Mouse (Mus musculus): Measurements from ENCODE around the gene Hist1h2bp. TPM values are rescaled to one million over a fixed set of nuclear protein-coding genes. Genes with fewer than 3 reads are reported as not detected.
A peak's percentile ranks its signal among the peaks of the same experiment; 100 is the strongest.
"Not testable (repeated sequence)": the region's sequence is repeated elsewhere in the genome, so short reads cannot be mapped to it uniquely, and the experiment has no call there.

The Hist1h2bp gene
- polyA plus RNA-seq (2015; fragmentation: Nextera tagmentation; extraction: Ambion mirVana) = 2.0 TPM in 1 of 2 replicates, not detected in the other

DNA sequence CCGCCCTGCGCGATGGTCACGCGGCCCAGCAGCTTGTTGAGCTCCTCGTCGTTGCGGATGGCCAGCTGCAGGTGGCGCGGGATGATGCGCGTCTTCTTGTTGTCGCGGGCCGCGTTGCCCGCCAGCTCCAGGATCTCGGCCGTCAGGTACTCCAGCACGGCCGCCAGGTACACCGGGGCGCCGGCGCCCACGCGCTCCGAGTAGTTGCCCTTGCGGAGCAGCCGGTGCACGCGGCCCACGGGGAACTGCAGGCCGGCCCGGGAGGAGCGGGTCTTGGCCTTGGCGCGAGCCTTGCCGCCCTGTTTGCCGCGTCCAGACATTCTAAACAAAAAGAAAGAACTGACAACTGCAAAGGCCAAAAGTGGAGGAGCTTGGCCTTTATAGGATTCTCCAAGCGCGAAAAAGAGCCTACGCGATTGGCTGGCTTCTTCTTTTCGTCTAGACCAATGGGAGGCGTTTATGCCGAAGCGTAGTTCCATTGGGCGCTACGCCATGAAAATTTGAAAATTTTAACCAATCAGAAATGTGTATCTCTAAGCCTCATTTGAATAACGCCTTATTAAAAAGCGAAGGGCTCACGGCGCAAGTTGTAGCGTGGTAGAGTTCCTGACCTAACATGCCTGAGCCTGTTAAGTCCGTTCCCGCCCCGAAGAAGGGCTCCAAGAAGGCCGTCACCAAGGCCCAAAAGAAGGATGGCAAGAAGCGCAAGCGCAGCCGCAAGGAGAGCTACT, at the start of gene Hist1h2bp, which contains the start of gene Hist1h2an:
Hist1h2bp (plus strand) TSS at position 563 of the 731 bp plus-strand sequence.
Hist1h2an (minus strand) TSS at position 320 of the 731 bp plus-strand sequence.
- not testable (repeated sequence) for H3K9me3 ChIP-seq (ENCODE audit: control insufficient read depth, low read length); H3K36me3 ChIP-seq (ENCODE audit: control insufficient read depth, insufficient read depth); H3K27me3 ChIP-seq (replicated peaks; ENCODE audit: control insufficient read depth, insufficient read depth, low read length)
- Histone ChIP-seq H3K27ac (ENCODE audit: low read length) (peak within 1 kb of the TSS; percentile 74), H3K9ac (replicated peaks; ENCODE audit: low read depth, low read length) (peak within 1 kb of the TSS; percentile 52), H3K4me1 (replicated peaks; ENCODE audit: control insufficient read depth, insufficient read depth, low read length) (peaks cover 36% of the 10 kb centered on the region), H3K4me2 (ENCODE audit: low read length) (peak within 1 kb of the TSS; percentile 57), H3K4me3 (replicated peaks; ENCODE audit: low read length) (peak within 1 kb of the TSS; percentile 44)
- ATAC-seq = peak; percentile 91
- WGBS = under 1% methylated on average over 32 of the region's 63 CpGs

DNA sequence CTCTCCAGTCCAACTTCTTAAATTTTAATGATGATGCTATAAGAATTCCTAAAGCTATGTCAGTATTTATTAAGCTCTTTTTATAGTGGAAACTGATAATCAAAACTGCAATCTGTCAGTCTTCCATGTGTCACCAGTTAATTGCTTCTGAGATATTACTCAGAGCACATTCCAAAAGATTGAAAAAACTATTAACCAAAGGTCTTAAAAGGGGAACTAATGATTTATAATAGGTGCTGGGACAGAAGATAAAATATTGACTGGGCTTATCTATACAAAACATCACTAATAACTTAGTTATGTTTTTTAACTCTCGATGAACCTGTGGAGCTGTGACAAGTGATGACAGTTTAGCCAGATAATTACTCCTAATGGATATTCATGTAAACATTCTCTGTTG, 42.3 kb upstream of the Hist1h2bp start:
- no peaks in the 10 kb centered on the region for H3K9me3 ChIP-seq (ENCODE audit: control insufficient read depth, low read length)
- no peak overlapping the region for H3K4me2 ChIP-seq (ENCODE audit: low read length)
- no peaks in the 10 kb centered on the region for H3K27me3 ChIP-seq (replicated peaks; ENCODE audit: control insufficient read depth, insufficient read depth, low read length)
- peaks cover 10% of the 10 kb centered on the region for H3K4me1 ChIP-seq (replicated peaks; ENCODE audit: control insufficient read depth, insufficient read depth, low read length)
- H3K4me3 ChIP-seq (replicated peaks; ENCODE audit: low read length) = no peak overlapping the region
- 87% methylated on average over 1 of the region's 1 CpGs for WGBS
- no peak overlapping the region for H3K9ac ChIP-seq (replicated peaks; ENCODE audit: low read depth, low read length)
- H3K36me3 ChIP-seq (ENCODE audit: control insufficient read depth, insufficient read depth) = no peaks in the 10 kb centered on the region
- no peak for ATAC-seq
- H3K27ac ChIP-seq (ENCODE audit: low read length) = no peak overlapping the region

DNA sequence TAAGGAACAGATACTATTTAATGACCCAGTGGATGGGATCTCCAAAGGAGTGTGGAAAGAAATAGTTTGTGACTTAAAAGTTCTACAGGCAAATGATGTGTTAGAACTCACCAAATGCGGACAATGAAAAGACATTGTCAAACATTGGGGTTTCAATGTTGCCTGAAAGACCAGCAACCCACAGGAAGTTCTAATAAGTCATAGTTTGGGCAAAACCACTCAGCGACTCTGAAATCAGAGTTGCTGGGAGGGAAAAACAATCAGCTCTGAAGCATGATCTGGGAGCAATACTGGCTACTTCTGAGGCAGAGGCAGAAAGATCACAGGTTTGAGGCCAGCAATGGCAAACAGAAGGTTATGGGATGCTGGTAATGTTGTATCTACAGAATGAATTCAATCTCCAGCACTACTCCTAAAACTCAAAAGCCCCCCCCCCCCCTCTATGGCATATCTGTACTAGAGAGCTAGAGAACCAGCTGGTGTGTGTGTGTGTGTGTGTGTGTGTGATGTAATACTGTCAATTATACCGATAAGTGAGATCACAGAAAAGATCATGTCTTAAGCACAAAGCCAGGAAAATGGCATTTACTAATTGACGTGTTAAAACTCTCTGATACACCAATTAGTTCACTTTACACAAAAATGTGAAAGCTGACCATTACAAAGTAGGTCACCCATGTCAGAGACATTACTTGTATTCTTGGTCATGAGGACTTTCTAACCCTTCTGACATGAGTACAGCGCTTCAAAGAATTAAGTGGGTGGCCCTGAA, 37.7 kb upstream of the Hist1h2bp start:
- WGBS = 3% methylated on average over 5 of the region's 5 CpGs
- H3K4me2 ChIP-seq (ENCODE audit: low read length) = peak overlapping the region; percentile 82
- H3K9ac ChIP-seq (replicated peaks; ENCODE audit: low read depth, low read length) = peak overlapping the region; percentile 63
- H3K9me3 ChIP-seq (ENCODE audit: control insufficient read depth, low read length) = no peaks in the 10 kb centered on the region
- H3K4me3 ChIP-seq (replicated peaks; ENCODE audit: low read length) = peak overlapping the region; percentile 70
- no peaks in the 10 kb centered on the region for H3K27me3 ChIP-seq (replicated peaks; ENCODE audit: control insufficient read depth, insufficient read depth, low read length)
- H3K4me1 ChIP-seq (replicated peaks; ENCODE audit: control insufficient read depth, insufficient read depth, low read length) = peaks cover 18% of the 10 kb centered on the region
- ATAC-seq = no peak
- no peaks in the 10 kb centered on the region for H3K36me3 ChIP-seq (ENCODE audit: control insufficient read depth, insufficient read depth)
- peak overlapping the region; percentile 92 for H3K27ac ChIP-seq (ENCODE audit: low read length)

DNA sequence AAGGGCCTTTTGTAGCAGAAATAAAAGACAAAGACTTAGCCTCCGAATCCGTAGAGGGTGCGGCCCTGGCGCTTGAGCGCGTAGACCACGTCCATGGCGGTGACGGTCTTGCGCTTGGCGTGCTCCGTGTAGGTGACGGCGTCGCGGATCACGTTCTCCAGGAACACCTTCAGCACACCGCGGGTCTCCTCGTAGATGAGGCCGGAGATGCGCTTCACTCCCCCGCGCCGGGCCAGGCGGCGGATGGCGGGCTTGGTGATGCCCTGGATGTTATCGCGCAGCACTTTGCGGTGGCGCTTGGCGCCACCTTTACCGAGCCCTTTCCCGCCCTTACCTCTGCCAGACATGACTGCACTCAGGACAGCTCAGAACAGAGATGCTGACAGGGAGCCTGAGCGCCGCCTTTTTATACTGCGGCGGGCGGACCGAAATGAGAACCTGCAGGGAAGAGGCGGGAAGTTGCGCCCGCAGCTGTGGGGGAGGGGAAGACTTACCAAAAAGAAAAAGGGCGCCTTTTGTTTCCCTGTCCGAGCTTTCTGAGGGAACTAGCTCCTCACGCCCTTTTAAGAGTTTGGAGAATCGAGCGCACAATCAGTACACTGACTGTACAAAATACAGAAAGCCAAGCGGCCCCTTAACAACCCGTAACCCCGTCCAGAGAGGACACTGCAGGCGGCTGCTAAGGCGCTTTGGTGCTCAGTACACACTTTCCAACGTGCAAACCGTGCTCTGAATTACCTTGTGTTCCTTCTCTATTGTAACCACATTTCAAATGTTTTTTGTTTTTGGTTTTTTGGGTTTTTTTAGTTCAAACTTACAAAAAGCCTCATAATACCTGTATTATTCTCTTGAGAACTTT, 36.9 kb upstream of the Hist1h2bp start, which contains the start of gene Hist1h4k:
Hist1h4k (minus strand) TSS at position 347 of the 859 bp plus-strand sequence.
- under 1% methylated on average over 44 of the region's 56 CpGs for WGBS
- H3K4me3 ChIP-seq (replicated peaks; ENCODE audit: low read length) = peak within 1 kb of the TSS; percentile 70

DNA sequence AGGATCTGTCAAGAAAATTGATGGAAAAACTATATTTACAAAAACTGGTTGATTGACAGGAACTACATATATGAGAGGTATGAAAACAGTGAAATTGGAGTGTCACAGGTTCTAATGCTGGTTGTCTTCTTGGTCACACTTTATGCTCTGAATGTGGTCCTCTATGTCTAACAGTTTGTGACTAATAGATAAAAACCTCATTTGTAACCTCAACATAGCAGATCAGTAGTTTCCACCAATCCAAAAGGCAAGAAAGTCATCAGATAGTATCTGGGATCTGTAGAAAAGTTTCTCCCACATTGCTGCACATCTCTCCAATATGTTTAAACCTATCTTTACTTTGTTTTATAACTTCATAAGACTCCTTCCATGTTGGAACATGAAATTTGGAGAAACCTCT, 35.8 kb upstream of the Hist1h2bp start:
- Histone ChIP-seq H3K4me2 (ENCODE audit: low read length) (no peak overlapping the region), H3K9me3 (ENCODE audit: control insufficient read depth, low read length) (no peaks in the 10 kb centered on the region), H3K27ac (ENCODE audit: low read length) (no peak overlapping the region), H3K4me1 (replicated peaks; ENCODE audit: control insufficient read depth, insufficient read depth, low read length) (peaks cover 21% of the 10 kb centered on the region), H3K4me3 (replicated peaks; ENCODE audit: low read length) (no peak overlapping the region), H3K9ac (replicated peaks; ENCODE audit: low read depth, low read length) (no peak overlapping the region), H3K27me3 (replicated peaks; ENCODE audit: control insufficient read depth, insufficient read depth, low read length) (no peaks in the 10 kb centered on the region), H3K36me3 (ENCODE audit: control insufficient read depth, insufficient read depth) (no peaks in the 10 kb centered on the region)
- ATAC-seq = no peak

More for the DNA sequence above, 36.9 kb upstream of the Hist1h2bp start, which contains the start of gene Hist1h4k:
- not testable (repeated sequence) for H3K36me3 ChIP-seq (ENCODE audit: control insufficient read depth, insufficient read depth); H3K9me3 ChIP-seq (ENCODE audit: control insufficient read depth, low read length); H3K27me3 ChIP-seq (replicated peaks; ENCODE audit: control insufficient read depth, insufficient read depth, low read length)
- Histone ChIP-seq H3K27ac (ENCODE audit: low read length) (peak within 1 kb of the TSS; percentile 92), H3K4me2 (ENCODE audit: low read length) (peak within 1 kb of the TSS; percentile 82), H3K4me1 (replicated peaks; ENCODE audit: control insufficient read depth, insufficient read depth, low read length) (peaks cover 21% of the 10 kb centered on the region), H3K9ac (replicated peaks; ENCODE audit: low read depth, low read length) (peak within 1 kb of the TSS; percentile 63)
- peak; percentile 85 for ATAC-seq

DNA sequence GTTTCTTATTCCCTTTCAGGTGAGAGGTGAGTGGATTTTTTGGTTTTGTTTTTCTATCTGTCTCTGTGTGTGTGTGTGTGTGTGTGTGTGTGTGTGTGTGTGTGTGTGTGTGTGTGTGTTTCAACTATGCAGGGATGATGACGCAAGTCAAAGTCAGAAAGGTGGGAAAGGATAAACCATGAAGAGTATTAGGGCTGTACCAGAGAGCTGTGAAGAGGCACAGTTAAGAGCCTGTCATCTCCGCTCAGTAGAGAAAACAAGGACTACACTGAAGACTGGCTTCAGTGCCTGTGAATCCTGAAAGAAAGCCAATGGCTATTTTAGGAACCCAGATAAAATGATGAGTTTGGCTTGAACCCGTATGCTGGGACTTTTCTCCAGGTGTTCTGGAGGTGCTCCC, 35.4 kb upstream of the Hist1h2bp start:
- no peaks in the 10 kb centered on the region for H3K9me3 ChIP-seq (ENCODE audit: control insufficient read depth, low read length)
- no peak overlapping the region for H3K4me3 ChIP-seq (replicated peaks; ENCODE audit: low read length)
- H3K4me1 ChIP-seq (replicated peaks; ENCODE audit: control insufficient read depth, insufficient read depth, low read length) = peaks cover 21% of the 10 kb centered on the region
- H3K27ac ChIP-seq (ENCODE audit: low read length) = no peak overlapping the region
- ATAC-seq = no peak
- H3K27me3 ChIP-seq (replicated peaks; ENCODE audit: control insufficient read depth, insufficient read depth, low read length) = no peaks in the 10 kb centered on the region
- WGBS = 72% methylated on average over 3 of the region's 3 CpGs
- no peak overlapping the region for H3K4me2 ChIP-seq (ENCODE audit: low read length)
- H3K36me3 ChIP-seq (ENCODE audit: control insufficient read depth, insufficient read depth) = no peaks in the 10 kb centered on the region
- no peak overlapping the region for H3K9ac ChIP-seq (replicated peaks; ENCODE audit: low read depth, low read length)

DNA sequence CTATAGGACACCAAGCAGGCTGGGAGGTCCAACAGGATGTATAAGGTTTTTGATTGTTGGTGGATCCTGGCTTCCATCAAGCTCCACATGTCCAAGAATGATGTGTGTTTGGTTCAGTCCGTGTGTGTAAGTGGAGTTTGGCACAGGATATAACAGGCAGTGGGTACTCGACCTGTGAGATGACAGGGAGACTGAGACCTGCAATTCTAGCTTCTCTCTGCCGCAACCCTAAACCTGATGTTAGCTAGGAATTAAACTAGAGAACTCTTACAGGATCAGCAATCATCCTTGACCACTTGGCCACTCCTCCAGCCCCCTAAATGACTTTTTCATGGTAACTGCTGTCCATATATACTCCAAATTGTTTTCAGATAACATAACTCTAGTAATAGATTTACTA, 34.9 kb upstream of the Hist1h2bp start:
- no peak for ATAC-seq
- no peak overlapping the region for H3K4me3 ChIP-seq (replicated peaks; ENCODE audit: low read length)
- H3K27ac ChIP-seq (ENCODE audit: low read length) = peak overlapping the region; percentile 37; the same call in 1 of the 2 replicates
- H3K27me3 ChIP-seq (replicated peaks; ENCODE audit: control insufficient read depth, insufficient read depth, low read length) = no peaks in the 10 kb centered on the region
- no peaks in the 10 kb centered on the region for H3K9me3 ChIP-seq (ENCODE audit: control insufficient read depth, low read length)
- peaks cover 19% of the 10 kb centered on the region for H3K4me1 ChIP-seq (replicated peaks; ENCODE audit: control insufficient read depth, insufficient read depth, low read length)
- 42% methylated on average over 3 of the region's 3 CpGs for WGBS
- H3K4me2 ChIP-seq (ENCODE audit: low read length) = peak overlapping the region; percentile 25; the same call in 1 of the 2 replicates
- H3K36me3 ChIP-seq (ENCODE audit: control insufficient read depth, insufficient read depth) = no peaks in the 10 kb centered on the region
- no peak overlapping the region; the same call in 1 of the 2 replicates for H3K9ac ChIP-seq (replicated peaks; ENCODE audit: low read depth, low read length)

DNA sequence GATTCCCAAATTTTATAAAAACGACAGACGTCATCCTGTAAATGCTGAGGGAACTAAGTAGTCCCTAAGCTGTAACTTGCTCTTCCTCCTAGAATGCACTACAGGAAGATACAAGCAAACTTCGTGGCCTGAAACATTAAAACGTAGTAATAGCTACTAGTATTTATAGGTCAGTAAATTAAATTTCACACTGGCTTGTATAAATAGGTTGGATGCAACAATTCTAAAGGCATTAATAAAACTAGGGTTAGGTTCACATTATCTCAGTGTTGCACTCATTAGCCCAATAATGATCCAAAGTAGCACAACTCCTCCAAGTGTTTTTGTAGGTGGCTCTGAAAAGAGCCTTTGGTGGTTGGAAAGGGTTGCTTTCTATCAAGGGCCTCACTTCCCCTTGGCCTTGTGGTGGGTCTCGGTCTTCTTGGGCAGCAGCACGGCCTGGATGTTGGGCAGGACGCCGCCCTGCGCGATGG, 34.2 kb upstream of the Hist1h2bp start:
- no peaks in the 10 kb centered on the region for H3K9me3 ChIP-seq (ENCODE audit: control insufficient read depth, low read length)
- H3K4me2 ChIP-seq (ENCODE audit: low read length) = peak overlapping the region; percentile 85
- H3K9ac ChIP-seq (replicated peaks; ENCODE audit: low read depth, low read length) = peak overlapping the region; percentile 64
- peak overlapping the region; percentile 94 for H3K27ac ChIP-seq (ENCODE audit: low read length)
- 1% methylated on average over 10 of the region's 10 CpGs for WGBS
- peaks cover 16% of the 10 kb centered on the region for H3K4me1 ChIP-seq (replicated peaks; ENCODE audit: control insufficient read depth, insufficient read depth, low read length)
- no peaks in the 10 kb centered on the region for H3K36me3 ChIP-seq (ENCODE audit: control insufficient read depth, insufficient read depth)
- ATAC-seq = no peak
- H3K27me3 ChIP-seq (replicated peaks; ENCODE audit: control insufficient read depth, insufficient read depth, low read length) = no peaks in the 10 kb centered on the region
- peak overlapping the region; percentile 51 for H3K4me3 ChIP-seq (replicated peaks; ENCODE audit: low read length)
